Mouse (Mus musculus) left cerebral cortex, adult 18-20 months (tissue): ENCODE results near the gene Dnajb3. TPM values are rescaled to one million over a fixed set of nuclear protein-coding genes. Genes with fewer than 3 reads are reported as not detected.

Experiments
- DNase-seq, 2 experiments: peaks; one replicate each; pipeline ENCODE4 v3.0.0; 2021 to 2022; ENCODE audit warnings: low spot score in 2 of 2, mixed read lengths in 1 of 2
- long read RNA-seq, 2 experiments: library from polyadenylated mRNA; stranded (forward); transcript quantifications; one replicate each; pipeline ENCODE4 v2.0.0; 2021
- total RNA-seq, 2 experiments: library from RNA; stranded (reverse); gene quantifications; 2 replicates each; pipeline ENCODE4 v1.2.3; 2021

Dnajb3 gene
- total RNA-seq, result 1 to 10 TPM; 1.2 TPM
- long read RNA-seq, experiment 1, partial matches to known transcripts, result 0 of 1 reads
- long read RNA-seq, experiment 1, other reads (novel, unspliced or antisense), result 0 of 1 reads
- long read RNA-seq, experiment 2, result 0 reads

- peak; percentile 80 to 88 for DNase-seq
Measured at GRCm38 (mm10) chr1:88205294-88205922, at the start of gene Dnajb3. Gene Dnajb3, minus strand, starts transcription at chr1:88205782.

- no peak for DNase-seq
Measured at GRCm38 (mm10) chr1:88254793-88255465, 49.3 kb upstream of the Dnajb3 start.

- DNase-seq, result no peak
Measured at GRCm38 (mm10) chr1:88253540-88253939, 48.0 kb upstream of the Dnajb3 start.

GRCm38 (mm10) chr1:88253106-88253505, 47.5 kb upstream of the Dnajb3 start:
- DNase-seq, result no peak

- DNase-seq, result no peak
Measured at GRCm38 (mm10) chr1:88250023-88250422, 44.4 kb upstream of the Dnajb3 start.

- no peak for DNase-seq
Measured at GRCm38 (mm10) chr1:88249596-88249995, 44.0 kb upstream of the Dnajb3 start.

- no peak for DNase-seq
Measured at GRCm38 (mm10) chr1:88248658-88249057, 43.1 kb upstream of the Dnajb3 start.

GRCm38 (mm10) chr1:88247660-88248059, 42.1 kb upstream of the Dnajb3 start:
- no peak for DNase-seq

- no peak for DNase-seq
Measured at GRCm38 (mm10) chr1:88246386-88246785, 40.8 kb upstream of the Dnajb3 start.

- no peak for DNase-seq
Measured at GRCm38 (mm10) chr1:88245881-88246280, 40.3 kb upstream of the Dnajb3 start.

- no peak for DNase-seq
Measured at GRCm38 (mm10) chr1:88243861-88244260, 38.3 kb upstream of the Dnajb3 start.

GRCm38 (mm10) chr1:88240579-88240978, 35.0 kb upstream of the Dnajb3 start:
- DNase-seq, result no peak

GRCm38 (mm10) chr1:88240072-88240471, 34.5 kb upstream of the Dnajb3 start:
- no peak for DNase-seq

- no peak for DNase-seq
Measured at GRCm38 (mm10) chr1:88238771-88239170, 33.2 kb upstream of the Dnajb3 start.

- no peak for DNase-seq
Measured at GRCm38 (mm10) chr1:88237311-88237710, 31.7 kb upstream of the Dnajb3 start.

GRCm38 (mm10) chr1:88235894-88236415, 30.4 kb upstream of the Dnajb3 start:
- DNase-seq, result no peak

GRCm38 (mm10) chr1:88235046-88235893, 29.7 kb upstream of the Dnajb3 start:
- DNase-seq, result no peak

GRCm38 (mm10) chr1:88234646-88235045, 29.1 kb upstream of the Dnajb3 start:
- DNase-seq, result no peak

- no peak for DNase-seq
Measured at GRCm38 (mm10) chr1:88234248-88234610, 28.6 kb upstream of the Dnajb3 start.

GRCm38 (mm10) chr1:88233421-88234247, 28.1 kb upstream of the Dnajb3 start:
- no peak for DNase-seq
